Mouse (Mus musculus) hindbrain, embryonic 11.5 days (tissue): ENCODE measurements around the gene Gm4881. TPM values are rescaled to one million over a fixed set of nuclear protein-coding genes. Genes with fewer than 3 reads are reported as not detected.

ENCODE experiments used
- polyA plus RNA-seq: library from polyadenylated mRNA; unstranded; fragments of >200 nt; fragmentation: Nextera tagmentation; extraction: Ambion mirVana; gene quantifications from 2 replicates; pipeline ENCODE4 v1.2.1, GENCODE M21; 2014

The Gm4881 gene
- polyA plus RNA-seq, 1 experiment from 2014 or later: 6.1 TPM

Other genes starting within 250 kb of the Gm4881 start
- gene BC049730, start 235.3 kb downstream of the Gm4881 start, polyA plus RNA-seq: not detected in 2 replicates
- gene Gm4763, start 217.6 kb downstream of the Gm4881 start, polyA plus RNA-seq: not detected in 2 replicates
- gene Cd177, start 184.2 kb downstream of the Gm4881 start, polyA plus RNA-seq: not detected in 2 replicates
- gene Ceacam10, start 167.3 kb downstream of the Gm4881 start, polyA plus RNA-seq: not detected in 2 replicates
- gene Gm9844, start 82.3 kb downstream of the Gm4881 start, polyA plus RNA-seq: 20.9 and 23.6 TPM in 2 replicates
- not detected in 2 replicates for gene Lypd4, start 74.6 kb downstream of the Gm4881 start, polyA plus RNA-seq
- 0.14 TPM in 1 of 2 replicates, not detected in the other for gene Dmrtc2, start 74.4 kb downstream of the Gm4881 start, polyA plus RNA-seq
- 1,792 and 1,821 TPM in 2 replicates for gene Rps19, start 60.1 kb downstream of the Gm4881 start, polyA plus RNA-seq
- 0.39 TPM in 1 of 2 replicates, not detected in the other for gene Cd79a, start 47.1 kb downstream of the Gm4881 start, polyA plus RNA-seq
- gene Arhgef1, start 41.6 kb downstream of the Gm4881 start, polyA plus RNA-seq: 43.0 and 46.4 TPM in 2 replicates
- gene Rabac1, start 28.3 kb upstream of the Gm4881 start, polyA plus RNA-seq: 122 and 129 TPM in 2 replicates
- gene Atp1a3, start 61.5 kb upstream of the Gm4881 start, polyA plus RNA-seq: 40.1 and 48.8 TPM in 2 replicates
- gene Grik5, start 127.9 kb upstream of the Gm4881 start, polyA plus RNA-seq: 8.9 and 14.4 TPM in 2 replicates
- gene Zfp574, start 128.1 kb upstream of the Gm4881 start, polyA plus RNA-seq: 17.9 and 19.9 TPM in 2 replicates
- gene Pou2f2, start 235.2 kb upstream of the Gm4881 start, polyA plus RNA-seq: 40.1 and 51.9 TPM in 2 replicates